Mouse (Mus musculus) liver, adult 2 months (tissue): Measurements from ENCODE around the gene Vmp1.

ENCODE experiments used
- CTCF ChIP-seq: fragments of 200-500 bp; IDR thresholded peaks from 2 replicates; pipeline ENCODE4 v1.5.1; 2011; ENCODE audit warnings: low read depth, low read length, control low read depth
- POLR2A ChIP-seq: fragments of 200-500 bp; IDR thresholded peaks from 2 replicates; pipeline ENCODE4 v1.6.1; 2011; ENCODE audit warnings: low read length, control low read depth; ENCODE audit not compliant: insufficient read depth; ENCODE audit errors: extremely low read depth

DNA sequence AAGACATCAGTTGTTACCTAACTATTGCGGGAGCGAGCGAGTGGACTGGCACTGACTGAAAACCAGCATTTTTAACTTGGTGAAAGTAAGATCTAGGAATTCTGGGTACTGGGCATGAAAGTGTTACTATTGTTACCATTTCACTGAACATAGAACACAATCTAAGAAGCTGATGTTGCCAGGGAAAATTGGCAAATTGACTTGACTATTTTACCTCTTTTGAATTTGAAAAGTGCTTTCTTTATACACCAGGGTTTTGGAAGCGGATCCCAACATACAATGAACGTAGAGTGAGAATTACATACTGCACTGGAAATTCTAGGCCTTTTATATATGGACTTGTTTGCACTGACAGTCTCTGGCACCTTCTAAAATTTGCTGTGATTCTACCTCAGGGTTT, 90.2 kb downstream of the Vmp1 start:
- TF ChIP-seq CTCF (no peak), POLR2A (no peak)
